Comparison of ENCODE assay signal across 8 mouse cellular contexts in genomic region chr6:4489366-4490245, GRCm38 (mm10). TPM values are rescaled to one million over a fixed set of nuclear protein-coding genes. Genes with fewer than 3 reads are reported as not detected.
DNase-seq lines count a peak whose midpoint lies in the region; ATAC-seq lines count a peak whose summit lies in the region.

No protein-coding gene starts in this region.

- H3K4me1 ChIP-seq in heart, embryonic 11.5 days (ENCODE audit: control insufficient read depth, insufficient read depth, low read length): peaks cover 13% of the 10 kb centered on the region
- peaks cover 8% of the 10 kb centered on the region for H3K4me1 ChIP-seq in kidney, embryonic 14.5 days (ENCODE audit: control insufficient read depth, insufficient read depth, low read length)

- H3K27ac ChIP-seq in heart, embryonic 11.5 days (ENCODE audit: low read depth, low read length): peak overlapping the region; percentile 87
- peak overlapping the region; percentile 97 for H3K27ac ChIP-seq in kidney, embryonic 14.5 days (ENCODE audit: low read depth, low read length)

- H3K4me2 ChIP-seq in heart, embryonic 11.5 days: peak overlapping the region; percentile 43
- peak overlapping the region; percentile 29 for H3K4me2 ChIP-seq in kidney, embryonic 14.5 days (replicated peaks; ENCODE audit: low read depth, low read length)

- WGBS in heart, embryonic 11.5 days (ENCODE audit: insufficient replicate concordance): 18% methylated on average over 6 of the region's 6 CpGs
- 16% methylated on average over 6 of the region's 6 CpGs for WGBS in kidney, embryonic 14.5 days

- H3K9me3 ChIP-seq in heart, embryonic 11.5 days (replicated peaks; ENCODE audit: control insufficient read depth, low read length): no peaks in the 10 kb centered on the region
- no peaks in the 10 kb centered on the region for H3K9me3 ChIP-seq in kidney, embryonic 14.5 days (ENCODE audit: control insufficient read depth, low read length)

- no peaks in the 10 kb centered on the region for H3K36me3 ChIP-seq in heart, embryonic 11.5 days (ENCODE audit: control insufficient read depth, insufficient read depth, low read length)
- no peaks in the 10 kb centered on the region for H3K36me3 ChIP-seq in kidney, embryonic 14.5 days (ENCODE audit: control insufficient read depth, insufficient read depth, low read length)

- DNase-seq in urinary bladder, postnatal 4 days (ENCODE audit: low spot score in 2 of 2): peak; percentile 67 to 68
- no peak for DNase-seq in urinary bladder, postnatal 10 days (ENCODE audit: low spot score)
- peak; percentile 84 for DNase-seq in lung, postnatal 36 days
- no peak for DNase-seq in cerebellum, adult 11-12 months
- DNase-seq in adrenal gland, postnatal 14 days: no peak

- no peak overlapping the region for H3K9ac ChIP-seq in heart, embryonic 11.5 days (ENCODE audit: low read depth, low read length)
- peak overlapping the region; percentile 28; the same call in 1 of the 2 replicates for H3K9ac ChIP-seq in kidney, embryonic 14.5 days (ENCODE audit: low read depth, low read length)

- H3K4me3 ChIP-seq in heart, embryonic 11.5 days (ENCODE audit: low read depth, low read length): no peak overlapping the region
- H3K4me3 ChIP-seq in kidney, embryonic 14.5 days (ENCODE audit: low read length): no peak overlapping the region

- peak; percentile 88 for ATAC-seq in heart, embryonic 11.5 days (replicated peaks; ENCODE audit: insufficient number of reproducible peaks, low FRiP score, low TSS enrichment)
- ATAC-seq in kidney, embryonic 14.5 days (ENCODE audit: low FRiP score, low TSS enrichment): peak; percentile 96
- no peak for ATAC-seq in activated CD4-positive, CD25-positive, alpha-beta regulatory T cell, adult 4 months

- H3K27me3 ChIP-seq in heart, embryonic 11.5 days (ENCODE audit: control insufficient read depth, insufficient read depth, low read length): no peaks in the 10 kb centered on the region
- no peaks in the 10 kb centered on the region for H3K27me3 ChIP-seq in kidney, embryonic 14.5 days (ENCODE audit: control insufficient read depth, insufficient read depth, low read length)

RNA-seq across cellular contexts. Expression of gene Col1a2, which starts 15.0 kb away (rescaled TPM):
- 113 and 141 TPM in 2 replicates for polyA plus RNA-seq in heart, embryonic 11.5 days (2014; fragmentation: Nextera tagmentation; extraction: Ambion mirVana)
- polyA plus RNA-seq in kidney, embryonic 14.5 days (2014; fragmentation: Nextera tagmentation; extraction: Ambion mirVana): 171 and 267 TPM in 2 replicates
- total RNA-seq in adrenal gland, postnatal 14 days (2021): 287 and 366 TPM in 2 replicates
- polyA plus RNA-seq in activated CD4-positive, CD25-positive, alpha-beta regulatory T cell, adult 4 months (2017; shearing (Covaris generic)): not detected

Comparison
In these comparisons a context has a peak if more than half of its experiments do, and no peak if none do; other contexts are left out.
1. DNase-seq: peak in urinary bladder, postnatal 4 days (2 of 2) and lung, postnatal 36 days (single experiment); none in urinary bladder, postnatal 10 days (single experiment), cerebellum, adult 11-12 months (single experiment) and adrenal gland, postnatal 14 days (single experiment).
2. RNA of gene Col1a2, which starts 15.0 kb away (polyA plus RNA-seq): 171 to 267 TPM in kidney, embryonic 14.5 days and 113 to 141 TPM in heart, embryonic 11.5 days; not detected in activated CD4-positive, CD25-positive, alpha-beta regulatory T cell, adult 4 months; every median in the first group is over 100 times any median in the second.